Mouse (Mus musculus) CD4-positive naive resting alpha-beta T cell, adult 57 days (primary cell): ENCODE results near the gene Snx17. TPM values are rescaled to one million over a fixed set of nuclear protein-coding genes. Genes with fewer than 3 reads are reported as not detected.

Experiments
- total RNA-seq: library from RNA; stranded (reverse); gene quantifications from one replicate; pipeline ENCODE4 v1.2.4, GENCODE M21; 2023

Gene Snx17
- total RNA-seq: 70.4 TPM

DNA sequence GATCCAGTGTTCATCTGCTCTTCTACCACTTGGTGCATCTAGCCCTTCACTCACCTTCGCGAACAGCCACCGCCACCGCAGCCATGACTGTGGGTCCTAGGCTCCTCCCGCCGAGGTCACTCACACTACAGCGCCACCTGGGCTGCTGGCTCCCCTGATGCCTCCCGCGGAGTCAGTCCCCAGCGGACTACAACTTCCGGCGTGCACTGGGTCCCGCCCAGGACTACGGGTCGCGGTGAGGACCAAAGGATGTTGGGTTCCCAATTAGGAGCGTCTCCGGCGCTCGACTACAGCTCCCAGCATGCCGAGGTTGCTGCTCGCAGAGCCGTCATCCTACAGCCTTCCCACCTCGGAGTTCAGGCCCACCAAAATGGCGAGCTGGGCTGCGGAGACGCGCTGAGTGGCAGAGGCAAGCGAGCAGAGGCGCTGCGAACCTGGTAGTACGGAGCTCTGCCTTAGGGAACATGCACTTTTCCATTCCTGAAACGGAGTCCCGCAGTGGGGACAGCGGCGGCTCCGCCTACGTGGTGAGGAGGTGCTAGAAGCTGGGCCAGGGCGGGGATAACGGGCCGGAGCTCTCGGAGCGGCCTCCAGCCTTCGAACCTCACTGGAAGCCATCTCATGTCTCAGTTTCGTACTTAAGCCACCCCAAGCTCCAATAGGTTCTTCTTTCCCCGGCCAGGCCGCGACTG is at the start of gene Snx17, which contains the start of gene Eif2b4:
Snx17 (plus strand) TSS at position 289 of the 692 bp plus-strand sequence.
Eif2b4 (minus strand) TSS at position 492 of the 692 bp plus-strand sequence.

GRCm38 (mm10) chr5:31154152-31154553 is 38.9 kb upstream of the Snx17 start, which contains the start of gene Mpv17:
Mpv17 (minus strand) TSS chr5:31154251.

DNA sequence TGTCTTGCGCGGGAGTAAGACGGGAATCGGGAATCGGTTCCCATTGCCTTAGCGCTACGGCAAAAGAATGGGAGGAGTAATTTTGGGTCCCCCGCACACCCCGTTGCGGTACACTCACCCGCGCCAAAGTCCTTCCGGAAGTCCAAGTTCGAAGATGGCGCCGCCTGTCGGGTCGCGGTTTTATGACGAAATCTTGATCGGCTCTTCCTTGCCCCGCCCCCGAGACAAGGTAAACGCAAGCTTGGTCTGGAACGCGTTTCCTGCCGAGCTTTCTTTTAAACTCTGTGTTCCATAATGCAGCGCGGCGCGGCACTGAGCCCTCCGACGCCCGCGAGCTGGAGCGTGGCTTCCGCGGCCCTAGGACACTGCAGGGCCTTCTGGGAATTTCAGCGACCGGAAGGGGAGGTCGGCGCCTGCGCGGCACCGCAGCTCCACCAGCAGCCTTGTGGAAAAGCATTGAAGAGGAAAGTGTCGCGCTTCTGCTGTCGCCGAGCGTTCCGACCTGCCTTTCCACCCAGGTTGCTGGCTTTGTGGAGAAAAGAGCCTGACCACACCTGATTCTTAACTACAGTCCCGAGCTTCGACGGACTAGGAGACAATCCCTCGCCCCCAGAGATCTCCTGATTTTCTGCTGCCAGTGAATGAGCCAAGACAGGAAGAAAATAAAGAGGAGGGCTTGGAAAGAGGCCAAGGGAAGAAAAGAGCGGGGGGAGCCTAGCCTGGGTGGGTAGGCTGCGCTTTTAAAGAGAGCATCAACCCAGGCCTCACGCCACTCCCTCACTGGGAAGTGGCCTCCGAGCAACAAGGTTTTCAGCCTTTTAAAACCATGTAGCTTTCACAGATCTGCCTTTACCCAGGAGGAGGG is 13.0 kb upstream of the Snx17 start, which contains the start of the genes Gm29609 and Gtf3c2:
Gm29609 (minus strand) TSS at position 146 of the 865 bp plus-strand sequence.
Gtf3c2 (minus strand) TSS at position 379 of the 865 bp plus-strand sequence.

DNA sequence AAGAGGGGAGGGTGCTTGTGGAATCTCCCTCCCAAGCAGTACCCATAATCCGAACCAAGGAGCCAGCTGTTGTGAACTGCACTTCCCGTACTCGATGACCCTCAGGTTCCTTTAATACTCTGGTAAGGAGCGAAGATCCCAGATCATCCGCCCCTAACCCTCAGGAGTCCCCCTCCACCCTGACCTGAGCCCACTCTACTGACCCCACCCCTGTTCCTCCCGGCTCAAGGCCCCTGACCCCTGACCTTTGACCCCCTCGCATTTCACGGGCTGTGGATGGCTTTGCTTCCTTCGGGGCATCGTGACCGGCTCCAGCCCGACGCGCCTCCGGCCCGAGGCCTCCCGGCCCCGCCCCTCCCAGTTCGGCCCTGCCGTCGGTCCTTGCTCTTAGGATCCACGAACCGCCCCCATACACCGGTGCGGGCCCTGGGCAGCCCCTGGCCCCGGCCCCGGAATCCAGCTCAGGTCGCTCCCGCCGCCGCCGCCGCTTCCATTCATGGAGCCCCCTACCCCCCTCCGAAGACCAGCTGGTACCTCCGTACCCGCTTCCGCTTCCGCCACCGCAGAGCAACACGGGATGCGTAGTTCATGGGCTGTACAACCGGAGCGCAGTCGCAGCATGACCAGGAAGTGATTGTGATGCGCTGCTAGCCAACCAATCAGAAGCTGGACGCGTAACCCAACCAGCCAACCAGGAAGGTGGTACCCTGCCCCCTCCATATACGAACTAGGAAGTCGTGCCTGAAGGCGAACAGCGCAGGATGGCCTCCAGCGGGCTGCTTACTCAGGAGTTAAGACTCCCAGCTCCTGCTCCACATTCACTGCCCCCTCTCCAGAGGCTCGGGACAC is 8.9 kb downstream of the Snx17 start, which contains the start of gene Zfp513:
Zfp513 (minus strand) TSS at position 562 of the 849 bp plus-strand sequence.

DNA sequence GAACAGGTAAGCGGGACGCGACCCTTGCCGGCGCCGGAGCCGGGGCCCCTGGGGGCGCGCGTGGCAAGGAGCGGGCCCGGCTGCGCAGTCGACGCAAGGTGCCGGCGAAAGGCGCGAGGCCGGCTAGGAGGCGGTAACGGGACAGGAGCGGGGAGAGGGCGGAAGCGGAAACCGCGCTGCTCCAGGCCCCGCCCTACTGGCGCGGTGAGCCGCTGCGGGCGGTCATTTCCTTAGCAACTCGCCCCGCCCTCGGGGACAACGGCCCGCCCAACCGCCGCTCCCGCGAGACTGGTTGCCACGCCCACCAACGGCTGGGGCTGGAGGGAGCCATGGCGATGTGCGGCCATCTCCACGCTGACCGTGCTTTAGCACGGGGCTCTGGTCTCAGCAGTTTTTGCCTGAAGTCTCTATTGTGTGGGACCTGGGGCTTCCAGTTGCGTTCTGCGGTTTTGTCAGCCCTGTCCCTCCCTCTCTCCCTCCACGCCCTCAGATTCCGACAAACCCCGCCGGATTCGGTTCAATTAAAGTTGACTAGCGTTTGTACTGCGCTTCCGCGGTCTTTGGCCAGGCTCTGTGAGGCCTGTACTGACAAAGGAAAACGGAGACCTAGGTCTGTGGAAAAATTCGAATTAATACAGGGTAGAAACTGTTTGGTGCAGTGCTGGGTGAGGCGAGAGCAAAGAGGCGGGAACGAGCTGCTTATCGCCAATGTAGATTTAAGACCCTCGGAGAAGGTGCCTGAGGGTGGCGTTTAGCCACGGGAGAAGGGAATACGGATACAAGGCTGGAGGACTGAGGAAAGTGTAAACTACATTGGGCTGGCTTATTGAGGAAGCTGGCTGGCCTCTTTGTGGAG is 27.6 kb downstream of the Snx17 start, which contains the start of gene Ppm1g:
Ppm1g (minus strand) TSS at position 240 of the 856 bp plus-strand sequence.

DNA sequence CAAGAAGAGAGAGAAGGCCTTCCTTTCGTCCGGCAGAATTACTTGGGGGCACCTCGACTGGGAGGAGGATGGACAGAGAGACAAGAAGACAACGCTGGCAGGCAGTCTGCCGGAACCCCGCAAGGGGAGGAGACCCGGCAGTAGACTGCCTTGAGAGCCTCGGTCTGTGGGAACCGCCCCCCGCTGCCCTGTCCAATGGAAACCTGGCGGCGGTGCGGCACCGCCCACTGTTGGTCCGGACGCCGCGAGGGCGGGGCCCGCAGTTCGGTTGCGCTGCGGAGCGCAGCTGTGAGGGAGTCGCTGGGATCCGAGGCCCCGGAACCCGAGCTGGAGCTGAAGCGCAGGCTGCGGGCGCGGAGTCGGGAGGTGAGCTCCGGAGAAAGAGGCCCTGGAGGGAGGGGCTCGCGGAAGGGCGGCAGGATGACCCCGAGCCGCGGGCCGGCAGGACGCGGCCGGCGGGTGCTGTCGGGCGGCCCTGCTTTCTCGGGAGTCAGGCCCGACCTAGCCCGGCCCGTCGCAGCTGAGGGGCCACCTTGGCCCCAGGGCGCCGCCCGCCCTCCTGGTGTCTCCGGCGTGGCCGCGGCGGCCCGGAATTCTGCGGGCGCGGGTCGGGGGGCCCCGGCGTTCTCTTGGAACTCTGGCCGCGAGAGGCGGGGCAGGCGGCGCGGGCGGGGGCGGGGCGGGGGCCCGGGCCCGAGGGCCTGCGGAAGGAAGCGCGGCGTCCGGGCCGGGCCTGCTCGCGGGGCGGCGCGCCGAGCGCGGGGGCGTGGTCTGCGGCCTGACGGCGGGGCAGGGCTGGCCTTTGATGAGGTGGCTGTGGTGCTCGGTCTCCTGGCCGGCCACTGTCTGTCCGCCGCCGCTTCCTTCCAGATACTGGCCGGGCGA is 47.9 kb downstream of the Snx17 start, which contains the start of the genes Nrbp1 and Gm9970:
Nrbp1 (plus strand) TSS at position 228 of the 885 bp plus-strand sequence.
Gm9970 (minus strand) TSS at position 596 of the 885 bp plus-strand sequence.

Other genes with a start within 250 kb of the Snx17 start
- not detected for gene Cgref1, start 247.6 kb upstream of the Snx17 start, total RNA-seq
- 177 TPM for gene Preb, start 232.9 kb upstream of the Snx17 start, total RNA-seq
- not detected for gene Tcf23, start 224.6 kb upstream of the Snx17 start, total RNA-seq
- gene Atraid, start 144.9 kb upstream of the Snx17 start, total RNA-seq: 33.8 TPM
- gene Slc5a6, start 144.3 kb upstream of the Snx17 start, total RNA-seq: 11.6 TPM
- gene Cad, start 138.4 kb upstream of the Snx17 start, total RNA-seq: 43.7 TPM
- not detected for gene Dnajc5g, start 86.9 kb upstream of the Snx17 start, total RNA-seq
- gene Slc30a3, start 85.0 kb upstream of the Snx17 start, total RNA-seq: 1.2 TPM
- gene Trim54, start 76.5 kb upstream of the Snx17 start, total RNA-seq: not detected
- not detected for gene Ucn, start 54.4 kb upstream of the Snx17 start, total RNA-seq
- gene Mpv17, start 39.0 kb upstream of the Snx17 start, total RNA-seq: 17.7 TPM
- 4.7 TPM for gene Gm29609, start 13.3 kb upstream of the Snx17 start, total RNA-seq
- gene Gtf3c2, start 13.1 kb upstream of the Snx17 start, total RNA-seq: 148 TPM
- 42.2 TPM for gene Eif2b4, start 203 bp downstream of the Snx17 start, total RNA-seq
- gene Zfp513, start 9.1 kb downstream of the Snx17 start, total RNA-seq: 27.6 TPM
- 148 TPM for gene Ppm1g, start 27.5 kb downstream of the Snx17 start, total RNA-seq
- gene Nrbp1, start 47.6 kb downstream of the Snx17 start, total RNA-seq: 193 TPM
- not detected for gene Gm9970, start 48.0 kb downstream of the Snx17 start, total RNA-seq
- gene Krtcap3, start 58.5 kb downstream of the Snx17 start, total RNA-seq: 28.9 TPM
- 14.5 TPM for gene Ift172, start 97.9 kb downstream of the Snx17 start, total RNA-seq
- 1.3 TPM for gene Fndc4, start 102.9 kb downstream of the Snx17 start, total RNA-seq
- gene Gckr, start 104.2 kb downstream of the Snx17 start, total RNA-seq: 0.15 TPM